Mouse (Mus musculus) bone marrow, adult 2 months (tissue): Measurements from ENCODE around the gene Gstt2.

Source experiments
- CTCF ChIP-seq: fragments of 200-500 bp; IDR thresholded peaks from 2 replicates; pipeline ENCODE4 v1.5.1; 2011; ENCODE audit warnings: low read length, control low read depth; ENCODE audit not compliant: control insufficient read depth, insufficient read depth
- POLR2A ChIP-seq: fragments of 200-500 bp; IDR thresholded peaks from 2 replicates; pipeline ENCODE4 v1.6.1; 2011; ENCODE audit warnings: low read depth, mild to moderate bottlenecking, control low read depth, low read length, borderline replicate concordance; ENCODE audit not compliant: control insufficient read depth

DNA sequence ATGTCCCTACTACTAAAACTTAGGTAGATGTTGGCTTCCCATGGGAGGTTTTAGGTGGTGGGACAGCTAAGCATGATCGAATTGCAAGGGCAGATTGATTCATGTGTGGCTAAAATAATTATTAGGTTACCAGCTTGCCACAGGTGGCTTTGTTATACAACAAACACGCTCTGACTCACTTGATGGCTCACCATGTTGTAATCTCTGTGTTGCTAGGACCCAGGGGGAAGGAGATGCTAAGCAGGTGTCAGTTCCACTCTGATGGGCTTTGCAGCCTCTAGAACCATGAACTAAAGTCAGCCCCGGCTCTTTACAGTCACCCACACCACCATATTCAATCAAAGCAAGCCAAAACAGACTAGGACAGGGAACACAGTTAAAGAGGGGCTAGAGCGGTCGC, 17.3 kb downstream of the Gstt2 start:
- no peak for TF ChIP-seq CTCF
- no peak for TF ChIP-seq POLR2A
